Mouse (Mus musculus) embryonic facial prominence, embryonic 13.5 days (tissue): ENCODE data around the gene Slc25a34. TPM values are rescaled to one million over a fixed set of nuclear protein-coding genes. Genes with fewer than 3 reads are reported as not detected.

ENCODE experiments used
- ATAC-seq: fragments of 200-750 bp; cut with Nextera tagmentation; 2 replicates; pipeline ENCODE4 v1.8.0; 2017; ENCODE audit warnings: low read depth; ENCODE audit not compliant: insufficient number of reproducible peaks, insufficient read depth, low FRiP score, low TSS enrichment
- H3K27ac ChIP-seq: fragments of 300-500 bp; sonication (generic); 2 replicates; pipeline ENCODE4 v1.5.1; 2015; ENCODE audit warnings: moderate library complexity, mild to moderate bottlenecking, inconsistent platforms
- H3K27me3 ChIP-seq: fragments of 300-500 bp; sonication (generic); 2 replicates; pipeline ENCODE4 v1.6.1; 2015; ENCODE audit warnings: mild to moderate bottlenecking, inconsistent platforms
- H3K36me3 ChIP-seq: fragments of 300-500 bp; sonication (generic); 2 replicates; pipeline ENCODE4 v1.6.1; 2015; ENCODE audit warnings: mild to moderate bottlenecking, inconsistent platforms
- H3K4me1 ChIP-seq: fragments of 300-500 bp; sonication (generic); 2 replicates; pipeline ENCODE4 v1.6.1; 2015; ENCODE audit warnings: inconsistent platforms
- H3K4me2 ChIP-seq: fragments of 300-500 bp; sonication (generic); 2 replicates; pipeline ENCODE4 v1.6.1; 2015; ENCODE audit warnings: moderate library complexity, mild to moderate bottlenecking, inconsistent platforms
- H3K4me3 ChIP-seq: fragments of 300-500 bp; sonication (generic); 2 replicates; pipeline ENCODE4 v1.5.1; 2015; ENCODE audit warnings: mild to moderate bottlenecking, inconsistent platforms
- H3K9ac ChIP-seq: fragments of 300-500 bp; sonication (generic); 2 replicates; pipeline ENCODE4 v1.6.1; 2015; ENCODE audit warnings: mild to moderate bottlenecking, inconsistent platforms
- H3K9me3 ChIP-seq: fragments of 300-500 bp; sonication (generic); 2 replicates; pipeline ENCODE4 v1.6.1; 2016; ENCODE audit warnings: inconsistent platforms
- WGBS: fragments of 180-500 bp; shearing (Covaris S2); methylation state at CpG from one replicate; pipeline ENCODE4 v1.1.7; 2015; ENCODE audit warnings: mixed read lengths; 5-methylcytosine and 5-hydroxymethylcytosine counted together
- polyA plus RNA-seq: library from polyadenylated mRNA; unstranded; fragments of >200 nt; fragmentation: Nextera tagmentation; extraction: Ambion mirVana; gene quantifications from 2 replicates; pipeline ENCODE4 v1.2.1, GENCODE M21; 2015

Gene Slc25a34
- polyA plus RNA-seq, 1 experiment from 2014 or later = not detected

DNA sequence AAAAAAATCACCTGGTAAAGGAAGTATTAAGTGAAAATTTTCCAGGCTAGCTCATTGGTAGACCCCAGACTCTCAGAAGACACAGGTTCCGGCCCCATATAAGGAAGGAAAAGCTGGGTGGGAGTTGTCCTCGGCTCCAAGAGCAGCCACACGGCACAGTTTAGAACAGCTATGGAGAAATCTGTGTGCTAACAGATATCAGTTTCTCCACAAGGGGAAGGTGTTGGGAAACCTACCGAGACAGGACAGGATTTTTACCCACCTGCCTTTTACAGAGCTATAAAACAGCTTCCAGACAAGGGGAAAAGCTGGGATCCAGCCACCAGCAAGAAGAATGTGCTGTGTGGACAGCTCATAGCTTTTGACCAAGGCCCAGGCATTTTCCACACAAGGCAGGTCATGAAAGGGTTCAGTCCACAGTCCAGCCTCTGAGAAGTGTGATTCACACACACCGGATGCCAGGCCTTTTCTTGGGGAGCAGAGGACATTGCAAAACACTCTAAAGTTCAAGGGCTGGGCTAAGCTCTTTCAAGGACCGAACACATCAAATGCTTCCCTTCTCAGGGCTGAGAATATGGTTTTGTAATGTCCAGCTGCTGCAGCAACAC lies 50.2 kb downstream of the Slc25a34 start:
- Histone ChIP-seq H3K4me2 (no peak overlapping the region), H3K4me3 (no peak overlapping the region), H3K27me3 (no peaks in the 10 kb centered on the region), H3K9me3 (no peaks in the 10 kb centered on the region), H3K4me1 (peaks cover 5% of the 10 kb centered on the region), H3K36me3 (peaks cover 21% of the 10 kb centered on the region), H3K27ac (no peak overlapping the region), H3K9ac (peak overlapping the region; percentile 21; the same call in 1 of the 2 replicates)
- 60% methylated on average over 6 of the region's 6 CpGs for WGBS
- ATAC-seq = no peak

DNA sequence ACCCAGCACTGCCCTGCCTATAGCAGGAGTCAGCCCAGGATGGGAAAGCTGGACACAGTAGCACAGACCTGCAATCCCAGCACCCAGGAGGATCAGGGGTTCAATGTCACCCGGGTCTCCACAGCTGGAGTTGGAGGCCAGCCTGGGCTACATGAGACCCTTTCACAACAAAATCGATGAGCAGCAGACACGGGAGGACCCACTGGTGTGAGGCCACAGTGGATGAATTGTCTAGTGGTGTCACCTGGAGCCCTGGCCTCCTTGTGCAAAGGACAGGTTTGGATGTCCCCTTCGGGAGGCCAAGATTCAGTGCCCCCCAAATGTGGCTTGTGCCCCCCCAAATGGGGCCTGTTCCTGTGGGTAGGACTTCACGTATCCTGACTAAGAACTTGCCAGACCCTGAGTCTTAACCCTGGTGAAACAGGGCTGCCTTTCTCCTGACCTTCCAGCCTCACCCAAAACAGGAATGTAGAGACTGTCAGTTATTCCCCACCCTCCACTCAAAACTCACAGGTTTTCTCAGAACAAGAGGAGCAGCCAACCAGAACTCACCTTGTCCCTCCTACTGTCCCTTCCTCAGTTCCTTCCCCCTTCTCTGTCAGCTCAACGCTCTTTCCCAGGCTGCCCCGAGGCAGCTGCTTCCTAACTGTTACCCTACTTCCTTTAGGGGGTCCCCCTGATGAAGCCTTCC lies 50.8 kb downstream of the Slc25a34 start:
- no peak overlapping the region for H3K4me3 ChIP-seq
- peaks cover 5% of the 10 kb centered on the region for H3K4me1 ChIP-seq
- peaks cover 15% of the 10 kb centered on the region for H3K36me3 ChIP-seq
- 0 out of 2 replicates have a peak overlapping the region, but pooled peaks have one; percentile 21 for H3K9ac ChIP-seq
- H3K9me3 ChIP-seq = no peaks in the 10 kb centered on the region
- no peak overlapping the region for H3K4me2 ChIP-seq
- no peaks in the 10 kb centered on the region for H3K27me3 ChIP-seq
- WGBS = 72% methylated on average over 7 of the region's 7 CpGs
- ATAC-seq = no peak
- H3K27ac ChIP-seq = no peak overlapping the region

DNA sequence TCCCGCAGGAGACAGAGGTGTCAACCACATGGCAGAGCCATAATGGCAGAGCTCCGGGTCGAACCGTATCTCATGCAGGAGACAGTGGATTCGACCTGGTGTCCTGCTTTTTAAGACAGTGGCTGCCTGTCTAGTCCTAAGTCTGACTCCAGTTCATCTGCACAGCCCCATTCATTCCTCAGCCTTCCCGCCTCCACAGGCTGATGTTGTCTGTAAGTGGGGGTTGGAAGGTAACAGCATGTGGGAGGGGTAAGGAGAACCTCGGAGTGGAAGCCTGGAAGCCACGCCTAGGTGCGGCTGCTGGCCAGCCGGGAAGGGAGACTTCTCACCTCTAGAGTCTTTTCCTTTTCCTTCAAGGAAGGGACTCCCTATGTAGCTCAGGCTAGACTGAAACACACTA lies 51.7 kb downstream of the Slc25a34 start:
- no peak for ATAC-seq
- Histone ChIP-seq H3K27ac (no peak overlapping the region), H3K4me3 (no peak overlapping the region), H3K4me2 (no peak overlapping the region), H3K27me3 (no peaks in the 10 kb centered on the region), H3K9me3 (no peaks in the 10 kb centered on the region), H3K9ac (no peak overlapping the region), H3K4me1 (peaks cover 5% of the 10 kb centered on the region), H3K36me3 (peaks cover 6% of the 10 kb centered on the region)
- WGBS = 70% methylated on average over 10 of the region's 10 CpGs

DNA sequence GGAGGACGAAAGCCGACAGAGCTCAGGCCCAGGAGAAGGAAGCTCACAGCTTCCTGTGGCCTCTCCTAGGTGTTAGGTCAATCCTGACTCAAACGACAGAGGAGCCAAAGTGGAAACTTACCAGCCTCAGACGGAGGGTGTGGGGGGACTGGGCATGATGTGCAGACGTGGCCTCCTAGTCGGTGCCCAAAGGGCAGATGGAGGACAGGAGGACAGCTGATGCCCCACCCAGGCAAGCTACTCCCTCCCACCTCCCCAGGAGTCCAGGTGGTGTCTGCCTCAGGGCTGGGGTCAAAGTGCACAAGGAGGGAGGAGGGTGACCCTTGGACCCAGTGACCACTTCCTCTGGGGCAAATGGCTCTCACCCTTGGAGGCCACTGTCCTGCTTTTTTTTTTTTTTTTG lies 52.3 kb downstream of the Slc25a34 start:
- Histone ChIP-seq H3K36me3 (peaks cover under 1% of the 10 kb centered on the region; the same call in 1 of the 2 replicates), H3K9ac (no peak overlapping the region; the same call in 1 of the 2 replicates), H3K4me2 (no peak overlapping the region), H3K27me3 (no peaks in the 10 kb centered on the region), H3K4me3 (no peak overlapping the region), H3K27ac (no peak overlapping the region), H3K9me3 (no peaks in the 10 kb centered on the region), H3K4me1 (peaks cover 5% of the 10 kb centered on the region)
- no peak for ATAC-seq
- 62% methylated on average over 6 of the region's 6 CpGs for WGBS

DNA sequence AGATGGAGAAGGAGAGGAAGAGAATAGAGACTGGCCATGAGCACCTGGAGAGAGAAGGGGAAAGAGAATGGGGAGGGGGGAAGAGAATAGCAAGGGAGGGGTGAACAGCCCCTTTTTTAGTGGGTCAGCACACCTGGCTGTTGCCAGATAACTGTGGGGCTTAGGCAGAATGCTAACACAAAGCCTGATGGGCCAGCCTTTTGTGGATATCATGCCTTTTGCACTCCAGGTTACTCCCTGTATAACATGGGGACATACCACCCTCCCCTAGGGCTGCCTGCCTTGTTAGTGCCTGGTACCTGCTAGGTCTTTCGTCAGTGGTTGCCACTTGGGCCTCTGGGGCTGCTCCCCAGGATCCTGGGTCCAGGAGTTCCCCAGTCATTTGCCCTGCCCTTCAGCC lies 52.8 kb downstream of the Slc25a34 start:
- Histone ChIP-seq H3K36me3 (no peaks in the 10 kb centered on the region), H3K27me3 (no peaks in the 10 kb centered on the region), H3K4me3 (no peak overlapping the region), H3K4me2 (no peak overlapping the region), H3K9me3 (no peaks in the 10 kb centered on the region), H3K27ac (no peak overlapping the region), H3K9ac (no peak overlapping the region; the same call in 1 of the 2 replicates), H3K4me1 (peaks cover 5% of the 10 kb centered on the region)
- no peak for ATAC-seq
- 85% methylated on average over 1 of the region's 1 CpGs for WGBS

DNA sequence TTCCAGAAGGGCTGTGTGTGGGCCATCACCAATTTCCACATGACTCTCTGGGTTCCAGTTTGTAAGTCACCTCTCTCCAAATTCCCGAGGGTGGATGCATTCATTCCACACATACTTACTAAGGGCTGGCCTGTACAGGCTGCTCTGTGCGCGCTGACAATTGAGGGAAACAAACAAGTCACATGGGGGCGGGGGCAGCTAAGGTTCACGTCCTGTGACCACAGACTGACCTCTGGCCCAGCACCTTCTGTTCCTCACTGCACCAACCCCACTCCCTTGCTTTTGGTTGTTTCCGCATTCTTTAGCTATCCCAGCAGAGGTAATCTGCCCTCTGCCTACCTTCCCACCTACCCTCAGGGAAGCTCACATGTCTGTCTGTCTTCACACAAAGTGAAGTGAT lies 53.6 kb downstream of the Slc25a34 start:
- Histone ChIP-seq H3K4me1 (peaks cover 7% of the 10 kb centered on the region), H3K27me3 (no peaks in the 10 kb centered on the region), H3K36me3 (no peaks in the 10 kb centered on the region), H3K9ac (no peak overlapping the region), H3K27ac (no peak overlapping the region), H3K4me3 (no peak overlapping the region), H3K4me2 (no peak overlapping the region), H3K9me3 (no peaks in the 10 kb centered on the region)
- WGBS = 65% methylated on average over 6 of the region's 6 CpGs
- no peak for ATAC-seq

DNA sequence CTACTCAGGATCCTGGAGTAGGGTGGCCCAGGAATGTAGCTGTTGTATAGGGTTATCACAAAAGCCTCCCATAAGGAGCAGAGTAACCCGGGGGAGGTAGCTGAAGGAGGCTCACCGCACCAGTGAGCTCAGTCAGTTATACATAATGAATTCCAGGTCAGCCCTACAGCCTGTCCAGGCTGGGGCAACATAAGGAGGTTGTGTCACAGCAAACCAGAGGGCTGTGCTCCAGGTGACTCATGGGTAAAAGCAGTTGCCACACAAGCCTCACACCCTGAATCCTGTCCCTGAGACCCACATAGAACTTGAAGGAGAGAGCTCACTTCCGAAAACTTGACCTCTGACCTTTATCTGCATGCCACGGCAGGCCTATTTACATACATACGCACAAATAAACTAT lies 54.7 kb downstream of the Slc25a34 start:
- Histone ChIP-seq H3K36me3 (no peaks in the 10 kb centered on the region), H3K4me1 (peaks cover 5% of the 10 kb centered on the region), H3K4me3 (no peak overlapping the region), H3K9ac (no peak overlapping the region), H3K4me2 (no peak overlapping the region), H3K27ac (no peak overlapping the region), H3K9me3 (no peaks in the 10 kb centered on the region), H3K27me3 (no peaks in the 10 kb centered on the region)
- ATAC-seq = no peak
- 61% methylated on average over 5 of the region's 5 CpGs for WGBS

Other genes starting within 250 kb of the Slc25a34 start
- gene Clcnka, start 225.1 kb downstream of the Slc25a34 start, polyA plus RNA-seq = 0.18 and 0.39 TPM in 2 replicates
- gene Clcnkb, start 207.8 kb downstream of the Slc25a34 start, polyA plus RNA-seq = not detected in 2 replicates
- 0.63 TPM in 1 of 2 replicates, not detected in the other for gene Hspb7, start 203.0 kb downstream of the Slc25a34 start, polyA plus RNA-seq
- not detected in 2 replicates for gene Srarp, start 187.7 kb downstream of the Slc25a34 start, polyA plus RNA-seq
- 43.4 and 43.8 TPM in 2 replicates for gene Zbtb17, start 179.2 kb downstream of the Slc25a34 start, polyA plus RNA-seq
- gene Spen, start 85.2 kb downstream of the Slc25a34 start, polyA plus RNA-seq = 11.6 and 12.7 TPM in 2 replicates
- 49.0 and 56.1 TPM in 2 replicates for gene Fblim1, start 17.7 kb downstream of the Slc25a34 start, polyA plus RNA-seq
- gene Tmem82, start 5.2 kb downstream of the Slc25a34 start, polyA plus RNA-seq = 0.47 and 0.74 TPM in 2 replicates
- 8.5 TPM in 2 replicates for gene Plekhm2, start 41.1 kb upstream of the Slc25a34 start, polyA plus RNA-seq
- not detected in 2 replicates for gene Rsc1a1, start 61.8 kb upstream of the Slc25a34 start, polyA plus RNA-seq
- 22.9 and 25.2 TPM in 2 replicates for gene Ddi2, start 99.6 kb upstream of the Slc25a34 start, polyA plus RNA-seq
- gene Agmat, start 122.9 kb upstream of the Slc25a34 start, polyA plus RNA-seq = 0.30 TPM in 1 of 2 replicates, not detected in the other
- gene Dnajc16, start 167.1 kb upstream of the Slc25a34 start, polyA plus RNA-seq = 3.8 and 4.2 TPM in 2 replicates
- 14.2 and 15.1 TPM in 2 replicates for gene Casp9, start 169.8 kb upstream of the Slc25a34 start, polyA plus RNA-seq
- gene Cela2a, start 202.3 kb upstream of the Slc25a34 start, polyA plus RNA-seq = 0.25 TPM in 1 of 2 replicates, not detected in the other
- not detected in 2 replicates for gene Ctrc, start 222.5 kb upstream of the Slc25a34 start, polyA plus RNA-seq